Mouse (Mus musculus) urinary bladder, adult 2 months (tissue): ENCODE data around the gene Zfp503. TPM values are rescaled to one million over a fixed set of nuclear protein-coding genes. Genes with fewer than 3 reads are reported as not detected.

Source experiments
- DNase-seq: peaks from one replicate; pipeline ENCODE4 v3.0.0; 2022; ENCODE audit warnings: low spot score
- polyA plus RNA-seq: library from polyadenylated mRNA; depleted of rRNA; stranded (reverse); fragments of >200 nt; gene quantifications from 2 replicates; pipeline ENCODE4 v1.2.3, GENCODE M21; 2012

Gene Zfp503
- polyA plus RNA-seq, 1 experiment: 14.3 TPM

DNA sequence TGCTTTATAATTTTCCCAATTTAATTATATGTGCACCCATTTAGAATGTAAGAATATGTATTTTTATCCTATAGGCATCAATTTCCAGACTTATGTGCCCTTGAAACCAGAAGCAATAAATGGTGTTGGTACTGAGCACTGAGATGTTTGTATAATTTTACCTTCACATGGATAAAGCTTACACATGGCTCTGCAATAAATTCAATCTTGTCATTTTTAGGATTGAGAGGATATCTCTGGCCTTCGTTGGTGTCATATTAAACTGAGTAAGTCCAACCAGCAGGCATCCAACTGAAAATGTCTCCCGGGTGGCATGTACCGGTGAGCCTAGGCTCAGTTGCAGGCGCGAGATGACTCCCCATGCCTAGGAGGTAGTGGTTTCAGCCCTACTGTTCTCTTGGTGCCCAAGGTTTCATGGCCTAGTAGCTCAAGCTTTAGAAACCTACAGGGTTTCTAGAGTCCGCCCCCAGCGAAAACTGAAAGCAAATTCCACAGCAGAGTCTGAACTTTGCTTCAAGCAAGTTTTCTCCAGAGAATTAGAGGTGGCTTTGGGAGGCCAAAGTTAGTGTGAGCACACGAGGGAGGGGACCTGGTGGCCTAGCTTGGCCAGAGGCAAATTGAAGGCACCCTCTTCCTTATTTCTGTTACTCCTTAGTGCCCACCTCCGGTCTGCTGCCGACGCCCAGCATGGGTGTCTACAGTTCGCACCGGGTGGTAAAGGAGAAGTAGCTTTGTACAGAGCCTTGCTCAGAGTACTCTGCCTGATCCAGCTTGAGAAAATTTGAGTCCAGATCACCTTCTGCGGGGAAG lies 4.1 kb upstream of the Zfp503 start:
- no peak for DNase-seq

- no peak for DNase-seq
These were observed 3.0 kb upstream of the Zfp503 start for GRCm38 (mm10) chr14:21992321-21992885.

DNA sequence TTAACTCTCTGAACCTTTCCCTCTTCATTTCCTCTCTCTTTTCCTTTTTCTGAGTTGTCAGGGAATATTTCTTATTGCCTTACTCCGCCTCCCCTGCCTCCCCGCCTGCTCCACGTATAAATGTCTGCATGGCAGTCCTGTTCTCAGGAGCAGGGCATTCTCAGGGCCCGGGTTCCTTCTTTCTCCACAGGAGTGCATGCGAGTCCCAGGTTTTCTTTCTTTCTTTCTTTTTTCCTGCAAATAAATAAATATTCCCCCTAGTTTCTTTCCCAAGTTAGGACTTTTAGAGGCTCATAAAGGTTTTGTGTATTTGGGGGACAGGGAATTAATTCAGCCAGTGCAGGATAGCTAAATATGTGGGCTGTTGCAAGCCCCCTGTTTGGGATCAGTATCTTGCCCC lies 2.5 kb upstream of the Zfp503 start:
- no peak for DNase-seq

- peak; percentile 41 for DNase-seq
These were observed 1.9 kb upstream of the Zfp503 start for GRCm38 (mm10) chr14:21991251-21991780.

- peak; percentile 33 for DNase-seq
These were observed 1.1 kb upstream of the Zfp503 start for GRCm38 (mm10) chr14:21990321-21991021.

DNA sequence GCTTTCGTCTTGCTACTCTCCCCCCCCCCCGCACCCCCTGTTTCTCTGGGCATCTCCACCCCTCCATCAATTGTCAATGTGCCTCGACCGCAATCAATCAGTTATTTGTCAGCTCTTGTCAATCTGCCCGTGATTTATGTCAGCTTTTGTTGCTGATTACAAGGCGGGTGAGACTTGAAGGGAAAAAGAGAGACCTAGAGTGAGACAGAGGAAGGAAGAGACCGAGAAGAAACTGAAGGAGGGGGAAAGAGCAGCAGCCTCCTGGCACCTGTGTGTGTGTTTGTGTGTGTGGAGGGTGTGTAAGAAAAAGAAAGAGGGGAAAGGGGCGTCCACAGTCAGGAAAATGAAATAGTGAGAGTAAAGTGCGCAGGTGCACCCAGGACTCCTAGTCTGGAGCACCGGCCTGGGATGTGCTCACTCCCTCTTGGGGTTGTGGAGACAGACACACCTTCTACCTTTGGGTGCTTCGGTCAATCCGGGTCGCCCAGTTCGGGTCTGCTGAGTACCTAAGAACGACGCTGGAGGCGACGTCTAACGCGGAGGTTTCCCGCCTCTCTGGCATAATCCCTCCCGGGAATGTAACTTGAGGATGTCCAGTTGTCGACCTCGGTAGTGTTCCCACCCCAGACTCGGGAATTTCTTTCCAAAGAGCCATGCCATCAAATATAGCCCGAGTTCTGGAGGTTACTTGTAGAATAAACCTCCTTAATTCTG lies 667 bp downstream of the Zfp503 start:
- peak; percentile 45 for DNase-seq

DNA sequence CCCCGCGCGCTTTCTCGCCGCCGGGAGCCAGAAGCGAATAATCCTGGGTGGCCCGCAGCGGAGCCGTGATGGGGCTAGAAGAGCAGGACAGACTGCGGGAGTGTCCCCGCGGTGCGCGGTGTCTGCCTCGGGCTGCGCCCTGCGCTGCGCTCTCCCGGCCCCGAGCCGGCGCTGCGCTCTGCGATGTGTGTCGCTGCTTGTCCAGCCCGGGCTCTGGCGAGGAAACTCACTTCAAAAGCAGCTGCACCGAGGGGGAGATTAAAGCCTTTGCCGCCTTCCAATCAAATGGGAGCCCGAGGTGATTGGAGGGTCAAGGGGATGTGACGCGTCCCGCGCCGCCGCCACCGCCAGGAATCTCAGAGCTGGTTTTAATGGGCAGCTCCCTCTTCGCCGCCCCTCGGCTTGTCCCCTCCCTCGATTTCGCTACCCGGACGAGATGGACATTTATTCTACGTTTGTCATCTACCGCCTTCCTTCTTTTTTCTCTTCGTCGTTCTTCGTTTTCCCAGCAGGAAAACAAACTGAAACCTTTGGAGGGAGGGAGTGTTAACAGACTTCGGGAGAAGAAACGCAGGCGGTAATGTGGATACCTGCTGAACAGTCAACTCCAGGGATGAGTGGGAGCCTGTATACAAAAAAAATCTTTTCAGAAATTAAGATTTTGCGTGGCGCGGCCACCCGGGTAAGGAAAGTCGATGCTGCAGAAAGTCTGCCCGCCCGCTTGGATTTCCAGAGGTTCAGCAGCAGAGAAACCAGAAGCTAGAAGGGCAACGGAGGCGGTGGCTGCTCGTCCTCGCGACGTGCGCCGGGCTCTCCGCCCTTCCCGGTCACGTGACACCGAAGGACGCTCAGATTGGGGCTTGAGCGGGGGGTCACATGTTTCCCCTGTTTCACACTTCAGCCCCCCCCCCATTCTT lies 1.5 kb downstream of the Zfp503 start:
- peak; percentile 93 for DNase-seq

DNA sequence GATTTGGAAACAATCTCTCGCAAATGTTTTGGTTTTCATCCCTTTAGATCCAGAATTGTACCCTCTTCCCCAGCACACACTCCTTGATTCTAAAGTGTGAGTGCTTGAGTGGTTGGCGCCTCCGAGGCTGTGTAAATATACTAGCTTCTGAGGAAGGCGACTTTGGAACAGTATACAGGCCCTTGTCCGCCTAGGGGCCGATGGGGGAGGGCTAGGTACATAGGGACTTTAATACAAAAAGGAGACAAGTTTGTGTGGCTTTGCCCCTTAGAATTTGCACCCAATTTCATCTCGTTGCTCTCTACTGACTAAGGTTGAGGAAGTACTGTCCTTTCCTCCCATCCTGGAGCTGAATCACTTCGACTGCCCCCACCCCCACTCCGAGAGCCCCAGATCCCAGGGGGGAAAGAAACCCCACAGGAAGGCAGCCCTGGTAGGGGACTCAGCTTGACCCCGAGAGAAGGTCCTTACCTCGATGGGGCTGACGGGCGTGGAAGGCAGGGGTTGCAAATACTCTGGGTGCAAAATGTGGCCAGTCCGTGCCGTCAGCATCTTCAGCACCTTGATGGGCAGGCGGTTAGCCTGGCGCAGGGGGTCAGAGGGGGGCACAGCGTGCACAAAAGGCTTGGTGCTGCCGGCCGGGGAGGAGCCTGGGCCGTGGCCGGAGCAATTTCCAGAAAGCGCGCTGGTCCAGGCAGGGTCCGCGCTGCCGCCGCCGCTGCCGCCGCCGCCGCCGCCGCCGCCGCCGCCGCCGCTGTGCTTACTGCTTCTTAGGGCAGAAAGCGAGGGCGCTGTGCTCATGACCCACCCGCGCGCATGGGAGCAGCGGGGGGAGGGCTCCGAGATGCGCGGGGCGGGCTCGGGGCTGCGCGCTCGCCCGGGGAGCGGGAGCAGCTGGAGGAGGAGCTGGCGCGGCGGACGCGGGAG lies 2.4 kb downstream of the Zfp503 start:
- DNase-seq: peak; percentile 54

GRCm38 (mm10) chr14:21985981-21986732 lies 3.2 kb downstream of the Zfp503 start:
- DNase-seq: peak; percentile 78

DNA sequence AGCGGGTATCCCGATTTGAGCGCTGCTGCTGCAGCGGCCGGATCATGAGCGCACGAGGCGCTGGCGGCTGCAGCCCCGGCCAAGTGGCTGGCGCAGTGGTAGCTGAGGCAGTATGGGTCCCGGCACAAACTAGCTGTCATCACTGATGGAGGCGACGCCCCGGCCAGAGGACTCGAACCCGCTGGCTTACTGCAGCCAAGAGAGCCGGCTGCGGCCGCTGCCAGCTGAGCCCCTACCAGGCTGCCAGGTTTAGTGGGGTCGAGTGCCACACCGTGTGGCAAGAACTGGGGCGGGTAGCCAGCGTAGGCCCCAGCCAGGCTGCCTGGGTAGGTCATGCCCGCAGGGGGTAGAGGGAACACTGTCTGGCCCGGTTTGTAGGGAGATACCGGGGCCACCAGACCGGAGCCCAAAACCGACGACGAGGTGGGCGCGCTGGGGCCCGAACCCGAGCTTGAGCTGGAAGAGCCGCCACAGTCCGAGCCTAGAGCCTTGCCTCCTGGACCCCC lies 3.9 kb downstream of the Zfp503 start:
- peak; percentile 48 for DNase-seq

DNA sequence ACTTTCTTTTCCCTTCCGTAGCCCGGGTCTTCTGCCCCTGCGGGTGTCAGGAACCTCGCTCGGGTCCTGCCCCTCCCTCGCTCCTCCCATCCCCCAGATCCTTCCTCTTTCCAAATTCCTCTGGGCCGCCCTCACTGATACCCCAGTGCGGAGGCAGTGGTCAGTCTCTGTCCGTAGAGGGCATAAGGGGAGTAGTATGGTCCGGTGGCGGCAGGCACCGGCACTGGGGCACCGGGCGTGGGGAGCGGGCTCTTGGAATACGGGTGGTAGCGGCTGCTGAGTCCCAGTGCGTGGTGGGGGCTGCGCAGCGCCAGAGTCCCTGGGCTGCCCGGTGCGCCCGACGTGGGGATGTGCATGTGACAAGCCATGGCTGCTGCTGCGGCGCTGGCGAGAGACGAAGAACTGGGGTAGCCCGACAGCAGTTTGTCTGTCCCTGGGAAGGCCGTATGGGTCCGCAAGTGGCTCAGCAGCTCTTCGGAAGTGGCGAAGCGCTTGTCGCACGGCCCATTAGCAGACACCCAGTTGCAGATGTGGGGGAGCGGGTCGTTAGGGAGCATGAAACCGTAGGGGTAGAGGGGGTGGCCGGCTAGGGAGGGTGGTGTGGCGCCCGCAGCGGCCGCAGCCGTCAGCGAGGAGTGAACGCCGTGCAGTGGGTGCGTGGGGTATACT lies 4.5 kb downstream of the Zfp503 start:
- peak; percentile 48 for DNase-seq

- no peak for DNase-seq
These were observed 5.3 kb downstream of the Zfp503 start for GRCm38 (mm10) chr14:21983950-21984730.

DNA sequence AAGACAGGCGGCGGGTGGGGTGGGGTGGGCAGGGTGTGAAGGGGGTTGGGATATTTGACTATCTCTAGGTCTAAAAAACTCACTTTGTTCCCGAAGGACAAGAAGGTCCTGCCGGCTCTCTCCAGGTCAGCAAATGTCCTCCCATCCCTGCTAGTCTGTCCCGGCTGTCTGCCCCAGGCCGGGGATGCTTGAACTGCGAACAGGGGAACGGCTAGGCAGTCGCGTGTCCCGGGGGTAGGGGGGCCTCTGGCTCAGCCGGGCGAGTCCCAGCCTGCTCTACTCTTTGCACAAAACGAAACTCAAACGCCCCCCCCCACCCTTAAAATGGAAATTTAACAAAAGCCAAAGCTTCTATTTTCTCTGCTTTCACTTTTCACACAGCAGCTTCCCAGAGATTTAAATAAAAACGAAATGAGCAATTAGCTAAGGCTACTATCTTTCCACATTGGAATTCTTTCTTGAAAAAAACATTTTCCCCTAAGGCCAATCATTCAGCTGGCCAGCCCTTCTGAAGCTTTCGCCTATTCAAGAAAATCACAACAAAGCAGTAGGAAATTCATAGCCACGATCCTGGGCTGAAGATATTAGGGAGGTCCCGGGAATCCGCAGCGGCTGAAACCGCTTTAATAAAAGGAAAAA lies 6.0 kb downstream of the Zfp503 start:
- DNase-seq: peak; percentile 33

GRCm38 (mm10) chr14:21982592-21983310 lies 6.7 kb downstream of the Zfp503 start:
- DNase-seq: peak; percentile 40

GRCm38 (mm10) chr14:21982096-21982591 lies 7.3 kb downstream of the Zfp503 start:
- DNase-seq: no peak

GRCm38 (mm10) chr14:21981462-21981861 lies 7.9 kb downstream of the Zfp503 start:
- peak; percentile 66 for DNase-seq
